Mouse (Mus musculus) kidney, embryonic 15.5 days (tissue): Measurements from ENCODE around the gene Taar2. TPM values are rescaled to one million over a fixed set of nuclear protein-coding genes. Genes with fewer than 3 reads are reported as not detected.

Experiments used
- polyA plus RNA-seq: library from polyadenylated mRNA; unstranded; fragments of >200 nt; fragmentation: Nextera tagmentation; extraction: Ambion mirVana; gene quantifications from 2 replicates; pipeline ENCODE4 v1.2.1, GENCODE M21; 2015

The Taar2 gene
- polyA plus RNA-seq, 1 experiment from 2014 or later: not detected

Other genes with a start within 250 kb of the Taar2 start
- 195 and 221 TPM in 2 replicates for gene Rps12, start 151.3 kb upstream of the Taar2 start, polyA plus RNA-seq
- gene Slc18b1, start 141.6 kb upstream of the Taar2 start, polyA plus RNA-seq: 18.2 and 19.1 TPM in 2 replicates
- 0.27 TPM in 1 of 2 replicates, not detected in the other for gene Vnn3, start 87.1 kb upstream of the Taar2 start, polyA plus RNA-seq
- gene Vnn1, start 43.9 kb upstream of the Taar2 start, polyA plus RNA-seq: 2.0 TPM in 2 replicates
- gene Taar1, start 18.2 kb upstream of the Taar2 start, polyA plus RNA-seq: not detected in 2 replicates
- not detected in 2 replicates for gene Taar3, start 11.0 kb downstream of the Taar2 start, polyA plus RNA-seq
- gene Taar4, start 21.9 kb downstream of the Taar2 start, polyA plus RNA-seq: not detected in 2 replicates
- gene Taar5, start 32.1 kb downstream of the Taar2 start, polyA plus RNA-seq: 0.36 TPM in 1 of 2 replicates, not detected in the other
- gene Taar6, start 47.1 kb downstream of the Taar2 start, polyA plus RNA-seq: not detected in 2 replicates
- not detected in 2 replicates for gene Taar7a, start 54.9 kb downstream of the Taar2 start, polyA plus RNA-seq
- gene Taar7b, start 61.4 kb downstream of the Taar2 start, polyA plus RNA-seq: not detected in 2 replicates
- not detected in 2 replicates for gene Taar7d, start 88.7 kb downstream of the Taar2 start, polyA plus RNA-seq
- gene Taar7e, start 99.0 kb downstream of the Taar2 start, polyA plus RNA-seq: not detected in 2 replicates
- not detected in 2 replicates for gene Taar7f, start 110.9 kb downstream of the Taar2 start, polyA plus RNA-seq
- not detected in 2 replicates for gene Taar8a, start 137.9 kb downstream of the Taar2 start, polyA plus RNA-seq
- gene Taar8b, start 153.7 kb downstream of the Taar2 start, polyA plus RNA-seq: not detected in 2 replicates
- not detected in 2 replicates for gene Taar8c, start 163.3 kb downstream of the Taar2 start, polyA plus RNA-seq
- gene Taar9, start 171.0 kb downstream of the Taar2 start, polyA plus RNA-seq: not detected in 2 replicates
- gene Stx7, start 210.7 kb downstream of the Taar2 start, polyA plus RNA-seq: 108 and 115 TPM in 2 replicates